Mouse (Mus musculus) testis, adult 2 months (tissue): ENCODE results near the gene Slc9a3r1. TPM values are rescaled to one million over a fixed set of nuclear protein-coding genes. Genes with fewer than 3 reads are reported as not detected.

Experiments used
- H3K27ac ChIP-seq: fragments of 200-500 bp; 2 replicates; pipeline ENCODE4 v1.5.1; 2012; ENCODE audit warnings: low read depth, low read length; ENCODE audit not compliant: control insufficient read depth, insufficient read depth
- H3K27me3 ChIP-seq: fragments of 200-500 bp; 2 replicates; pipeline ENCODE4 v1.6.1; 2012; ENCODE audit warnings: mild to moderate bottlenecking, low read length, moderate library complexity; ENCODE audit not compliant: control insufficient read depth, insufficient read depth
- H3K36me3 ChIP-seq: fragments of 200-500 bp; 2 replicates; pipeline ENCODE4 v1.6.1; 2012; ENCODE audit warnings: mild to moderate bottlenecking, low read length; ENCODE audit not compliant: control insufficient read depth, insufficient read depth
- H3K4me1 ChIP-seq: fragments of 200-500 bp; 2 replicates; pipeline ENCODE4 v1.6.1; 2012; ENCODE audit warnings: low read length; ENCODE audit not compliant: control insufficient read depth, insufficient read depth
- H3K4me3 ChIP-seq: fragments of 200-500 bp; 2 replicates; pipeline ENCODE4 v1.5.1; 2012; ENCODE audit warnings: low read depth, mild to moderate bottlenecking, low read length, moderate library complexity, mixed read lengths; ENCODE audit not compliant: control insufficient read depth
- CTCF ChIP-seq: fragments of 200-500 bp; IDR thresholded peaks from 2 replicates; pipeline ENCODE4 v1.5.1; 2012; ENCODE audit warnings: low read depth, mild to moderate bottlenecking, inconsistent platforms, low read length, moderate library complexity; ENCODE audit not compliant: control insufficient read depth, insufficient read depth, insufficient replicate concordance
- POLR2A ChIP-seq: fragments of 200-500 bp; IDR thresholded peaks from 2 replicates; pipeline ENCODE4 v1.6.1; 2012; ENCODE audit warnings: low read depth, mild to moderate bottlenecking, inconsistent platforms, low read length, moderate library complexity; ENCODE audit not compliant: control insufficient read depth
- polyA plus RNA-seq: library from polyadenylated mRNA; depleted of rRNA; stranded (reverse); fragments of >200 nt; gene quantifications from 2 replicates; pipeline ENCODE4 v1.2.3, GENCODE M21; 2012; rRNA removed

Gene Slc9a3r1
- polyA plus RNA-seq = 21.2 and 29.7 TPM in 2 replicates

GRCm38 (mm10) chr11:115162832-115163480, at the start of gene Slc9a3r1:
Gene Slc9a3r1 (plus strand): TSS chr11:115163341.
- peak; percentile 77; the same call in 1 of the 2 replicates for TF ChIP-seq POLR2A
- no peak for TF ChIP-seq CTCF
- Histone ChIP-seq H3K4me1 (peaks cover 22% of the 10 kb centered on the region), H3K27me3 (peaks cover 2% of the 10 kb centered on the region), H3K27ac (peak within 1 kb of the TSS; percentile 20; the same call in 1 of the 2 replicates), H3K36me3 (no peaks in the 10 kb centered on the region), H3K4me3 (peak within 1 kb of the TSS; percentile 88)

- Histone ChIP-seq H3K4me3 (no peak overlapping the region), H3K36me3 (no peaks in the 10 kb centered on the region), H3K27me3 (no peaks in the 10 kb centered on the region), H3K27ac (no peak overlapping the region), H3K4me1 (peaks cover 5% of the 10 kb centered on the region; the same call in 1 of the 2 replicates)
- TF ChIP-seq CTCF (no peak), POLR2A (no peak)
Observed at GRCm38 (mm10) chr11:115119409-115119808, 43.7 kb upstream of the Slc9a3r1 start.

GRCm38 (mm10) chr11:115128483-115128882, 34.7 kb upstream of the Slc9a3r1 start:
- no peak for TF ChIP-seq POLR2A
- no peak for TF ChIP-seq CTCF
- Histone ChIP-seq H3K4me1 (no peaks in the 10 kb centered on the region), H3K27me3 (no peaks in the 10 kb centered on the region)

GRCm38 (mm10) chr11:115129508-115130126, 33.5 kb upstream of the Slc9a3r1 start:
- no peak for TF ChIP-seq CTCF
- no peak for TF ChIP-seq POLR2A
- Histone ChIP-seq H3K4me1 (no peaks in the 10 kb centered on the region), H3K4me3 (no peak overlapping the region)

More at GRCm38 (mm10) chr11:115128483-115128882, 34.7 kb upstream of the Slc9a3r1 start:
- H3K27ac ChIP-seq = no peak overlapping the region
- H3K4me3 ChIP-seq = no peak overlapping the region
- no peaks in the 10 kb centered on the region for H3K36me3 ChIP-seq

GRCm38 (mm10) chr11:115131768-115132381, 31.3 kb upstream of the Slc9a3r1 start:
- Histone ChIP-seq H3K36me3 (no peaks in the 10 kb centered on the region), H3K27me3 (no peaks in the 10 kb centered on the region), H3K4me3 (no peak overlapping the region), H3K27ac (no peak overlapping the region), H3K4me1 (no peaks in the 10 kb centered on the region)
- TF ChIP-seq POLR2A = no peak
- TF ChIP-seq CTCF = no peak

More at GRCm38 (mm10) chr11:115129508-115130126, 33.5 kb upstream of the Slc9a3r1 start:
- Histone ChIP-seq H3K27me3 (no peaks in the 10 kb centered on the region), H3K36me3 (no peaks in the 10 kb centered on the region), H3K27ac (no peak overlapping the region)

- no peak within 1 kb of the TSS for H3K27ac ChIP-seq
- H3K4me3 ChIP-seq = no peak within 1 kb of the TSS
- no peaks in the 10 kb centered on the region for H3K36me3 ChIP-seq
- H3K4me1 ChIP-seq = no peaks in the 10 kb centered on the region
- TF ChIP-seq CTCF (no peak), POLR2A (no peak)
- H3K27me3 ChIP-seq = no peaks in the 10 kb centered on the region
Observed at GRCm38 (mm10) chr11:115133800-115134199, 29.3 kb upstream of the Slc9a3r1 start, which contains the start of gene Cd300lf. Gene Cd300lf (minus strand): TSS chr11:115133992.
